Mouse (Mus musculus): ENCODE measurements around the gene Bnipl. TPM values are rescaled to one million over a fixed set of nuclear protein-coding genes. Genes with fewer than 3 reads are reported as not detected.
A peak's percentile ranks its signal among the peaks of the same experiment; 100 is the strongest.

Gene Bnipl
- polyA plus RNA-seq (2012; rRNA removed): 0.53 and 0.64 TPM in 2 replicates

GRCm38 (mm10) chr3:95250783-95251424 lies at the start of gene Bnipl:
Gene Bnipl (minus strand): TSS chr3:95251193.
- DNase-seq (ENCODE audit: low read depth): no peak
- TF ChIP-seq CTCF (IDR thresholded peaks at IDR 0.05; ENCODE audit: borderline replicate concordance, extremely low read depth, insufficient read depth, insufficient read length) (no peak), POLR2A (IDR thresholded peaks at IDR 0.05; ENCODE audit: borderline replicate concordance, extremely low read depth, insufficient read depth, insufficient read length, poor library complexity, severe bottlenecking) (no peak)

GRCm38 (mm10) chr3:95298018-95298417 lies 47.0 kb upstream of the Bnipl start:
- no peak for DNase-seq (ENCODE audit: low read depth)
- no peak for TF ChIP-seq CTCF (IDR thresholded peaks at IDR 0.05; ENCODE audit: borderline replicate concordance, extremely low read depth, insufficient read depth, insufficient read length)
- TF ChIP-seq POLR2A (IDR thresholded peaks at IDR 0.05; ENCODE audit: borderline replicate concordance, extremely low read depth, insufficient read depth, insufficient read length, poor library complexity, severe bottlenecking): no peak

GRCm38 (mm10) chr3:95296103-95296469 lies 45.1 kb upstream of the Bnipl start:
- peak; percentile 48 for DNase-seq (ENCODE audit: low read depth)
- TF ChIP-seq CTCF (IDR thresholded peaks at IDR 0.05; ENCODE audit: borderline replicate concordance, extremely low read depth, insufficient read depth, insufficient read length) (peak; percentile 79), POLR2A (IDR thresholded peaks at IDR 0.05; ENCODE audit: borderline replicate concordance, extremely low read depth, insufficient read depth, insufficient read length, poor library complexity, severe bottlenecking) (no peak)

- DNase-seq (ENCODE audit: low read depth): no peak
- TF ChIP-seq CTCF (IDR thresholded peaks at IDR 0.05; ENCODE audit: borderline replicate concordance, extremely low read depth, insufficient read depth, insufficient read length) (no peak), POLR2A (IDR thresholded peaks at IDR 0.05; ENCODE audit: borderline replicate concordance, extremely low read depth, insufficient read depth, insufficient read length, poor library complexity, severe bottlenecking) (no peak)
These were observed 44.5 kb upstream of the Bnipl start for GRCm38 (mm10) chr3:95295321-95296102.

- no peak for TF ChIP-seq CTCF (IDR thresholded peaks at IDR 0.05; ENCODE audit: borderline replicate concordance, extremely low read depth, insufficient read depth, insufficient read length)
- TF ChIP-seq POLR2A (IDR thresholded peaks at IDR 0.05; ENCODE audit: borderline replicate concordance, extremely low read depth, insufficient read depth, insufficient read length, poor library complexity, severe bottlenecking): no peak
- DNase-seq (ENCODE audit: low read depth): no peak
These were observed 43.7 kb upstream of the Bnipl start for GRCm38 (mm10) chr3:95294718-95295117.

- TF ChIP-seq CTCF (IDR thresholded peaks at IDR 0.05; ENCODE audit: borderline replicate concordance, extremely low read depth, insufficient read depth, insufficient read length): no peak
- TF ChIP-seq POLR2A (IDR thresholded peaks at IDR 0.05; ENCODE audit: borderline replicate concordance, extremely low read depth, insufficient read depth, insufficient read length, poor library complexity, severe bottlenecking): no peak
- DNase-seq (ENCODE audit: low read depth): no peak
These were observed 43.3 kb upstream of the Bnipl start for GRCm38 (mm10) chr3:95294316-95294715.

- no peak for DNase-seq (ENCODE audit: low read depth)
- TF ChIP-seq CTCF (IDR thresholded peaks at IDR 0.05; ENCODE audit: borderline replicate concordance, extremely low read depth, insufficient read depth, insufficient read length): no peak
- no peak for TF ChIP-seq POLR2A (IDR thresholded peaks at IDR 0.05; ENCODE audit: borderline replicate concordance, extremely low read depth, insufficient read depth, insufficient read length, poor library complexity, severe bottlenecking)
These were observed 42.5 kb upstream of the Bnipl start for GRCm38 (mm10) chr3:95293537-95293936.

- DNase-seq (ENCODE audit: low read depth): no peak
- no peak for TF ChIP-seq CTCF (IDR thresholded peaks at IDR 0.05; ENCODE audit: borderline replicate concordance, extremely low read depth, insufficient read depth, insufficient read length)
- no peak for TF ChIP-seq POLR2A (IDR thresholded peaks at IDR 0.05; ENCODE audit: borderline replicate concordance, extremely low read depth, insufficient read depth, insufficient read length, poor library complexity, severe bottlenecking)
These were observed 41.9 kb upstream of the Bnipl start for GRCm38 (mm10) chr3:95292899-95293298.

- DNase-seq (ENCODE audit: low read depth): no peak
- no peak for TF ChIP-seq CTCF (IDR thresholded peaks at IDR 0.05; ENCODE audit: borderline replicate concordance, extremely low read depth, insufficient read depth, insufficient read length)
- no peak for TF ChIP-seq POLR2A (IDR thresholded peaks at IDR 0.05; ENCODE audit: borderline replicate concordance, extremely low read depth, insufficient read depth, insufficient read length, poor library complexity, severe bottlenecking)
These were observed 40.0 kb upstream of the Bnipl start for GRCm38 (mm10) chr3:95291041-95291440.

- TF ChIP-seq POLR2A (IDR thresholded peaks at IDR 0.05; ENCODE audit: borderline replicate concordance, extremely low read depth, insufficient read depth, insufficient read length, poor library complexity, severe bottlenecking): no peak
- no peak for DNase-seq (ENCODE audit: low read depth)
These were observed 39.2 kb upstream of the Bnipl start for GRCm38 (mm10) chr3:95290156-95290555.

GRCm38 (mm10) chr3:95289419-95289818 lies 38.4 kb upstream of the Bnipl start:
- DNase-seq (ENCODE audit: low read depth): no peak

GRCm38 (mm10) chr3:95287541-95287940 lies 36.5 kb upstream of the Bnipl start:
- TF ChIP-seq POLR2A (IDR thresholded peaks at IDR 0.05; ENCODE audit: borderline replicate concordance, extremely low read depth, insufficient read depth, insufficient read length, poor library complexity, severe bottlenecking) (no peak), CTCF (IDR thresholded peaks at IDR 0.05; ENCODE audit: borderline replicate concordance, extremely low read depth, insufficient read depth, insufficient read length) (no peak)
- no peak for DNase-seq (ENCODE audit: low read depth)

More at GRCm38 (mm10) chr3:95289419-95289818, 38.4 kb upstream of the Bnipl start:
- no peak for TF ChIP-seq CTCF (IDR thresholded peaks at IDR 0.05; ENCODE audit: borderline replicate concordance, extremely low read depth, insufficient read depth, insufficient read length)
- TF ChIP-seq POLR2A (IDR thresholded peaks at IDR 0.05; ENCODE audit: borderline replicate concordance, extremely low read depth, insufficient read depth, insufficient read length, poor library complexity, severe bottlenecking): no peak

Measured in brain, embryonic 14.5 days (tissue).